Mouse (Mus musculus): ENCODE measurements around the gene Mcam.

DNA sequence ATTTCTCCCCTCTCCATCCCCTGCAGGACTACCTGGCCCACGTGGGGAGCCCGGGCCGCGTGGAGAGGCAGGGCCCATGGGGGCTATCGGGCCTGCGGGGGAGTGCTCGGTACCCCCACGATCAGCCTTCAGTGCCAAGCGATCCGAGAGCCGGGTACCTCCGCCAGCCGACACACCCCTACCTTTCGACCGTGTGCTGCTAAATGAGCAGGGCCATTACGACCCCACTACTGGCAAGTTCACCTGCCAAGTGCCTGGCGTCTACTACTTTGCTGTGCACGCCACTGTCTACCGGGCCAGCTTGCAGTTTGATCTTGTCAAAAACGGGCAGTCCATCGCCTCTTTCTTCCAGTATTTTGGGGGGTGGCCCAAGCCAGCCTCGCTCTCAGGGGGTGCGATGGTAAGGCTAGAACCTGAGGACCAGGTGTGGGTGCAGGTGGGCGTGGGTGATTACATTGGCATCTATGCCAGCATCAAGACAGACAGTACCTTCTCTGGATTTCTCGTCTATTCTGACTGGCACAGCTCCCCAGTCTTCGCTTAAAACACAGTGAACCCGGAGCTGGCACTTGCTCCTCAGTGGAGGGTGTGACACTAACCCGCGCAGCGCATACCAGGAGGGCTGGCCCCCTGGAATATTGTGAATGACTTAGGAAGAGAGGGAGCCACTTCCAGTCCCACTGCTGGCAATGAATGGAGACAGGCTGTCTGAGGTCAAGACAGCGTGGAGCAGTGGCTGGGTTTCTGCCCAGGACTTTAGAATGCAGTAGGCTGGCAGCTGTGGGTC lies 25.8 kb upstream of the Mcam start:
- TF ChIP-seq GATA1 (IDR thresholded peaks at IDR 0.05; ENCODE audit: borderline replicate concordance, low read length) (no peak), FLI1 (IDR thresholded peaks at IDR 0.05; ENCODE audit: low read length) (no peak)

Measured in megakaryocyte, embryonic 14.5 days (primary cell).